Mouse (Mus musculus) bone marrow, adult 2 months (tissue): ENCODE data around the gene Taar8a.

Experiments
- CTCF ChIP-seq: fragments of 200-500 bp; IDR thresholded peaks from 2 replicates; pipeline ENCODE4 v1.5.1; 2011; ENCODE audit warnings: low read length, control low read depth; ENCODE audit not compliant: control insufficient read depth, insufficient read depth
- POLR2A ChIP-seq: fragments of 200-500 bp; IDR thresholded peaks from 2 replicates; pipeline ENCODE4 v1.6.1; 2011; ENCODE audit warnings: low read depth, mild to moderate bottlenecking, control low read depth, low read length, borderline replicate concordance; ENCODE audit not compliant: control insufficient read depth

DNA sequence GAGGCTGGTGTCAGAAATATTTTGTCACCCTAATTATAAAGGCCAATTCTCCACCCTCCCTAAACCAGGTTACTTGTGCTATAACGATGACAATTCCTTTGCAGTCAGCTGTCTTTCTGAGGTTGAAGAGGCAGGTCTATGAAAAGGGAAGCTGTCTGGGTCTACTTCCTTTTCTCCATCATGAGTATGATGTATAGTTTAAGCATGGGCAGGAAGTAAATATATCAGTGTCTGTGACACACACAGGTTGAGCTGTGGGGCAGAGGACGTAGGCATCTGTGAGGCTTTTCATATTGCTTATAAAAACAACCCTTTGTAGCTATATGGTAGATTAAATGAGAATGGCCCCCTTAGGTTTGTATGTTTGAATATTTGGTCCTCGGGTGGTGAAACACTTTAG lies 17.3 kb upstream of the Taar8a start:
- TF ChIP-seq CTCF (no peak), POLR2A (no peak)
